Mouse (Mus musculus) limb, embryonic 14.5 days (tissue): ENCODE measurements at regions not wholly inside any gene's neighbourhood (a gene's known extent, or its start where the extent isn't known, plus 50 kb on each side); places are given as distances from the start of the nearest gene placed in this dataset.

Experiments
- ATAC-seq: fragments of 200-750 bp; cut with Nextera tagmentation; 2 replicates; pipeline ENCODE4 v1.8.0; 2017; ENCODE audit warnings: low read depth, moderate number of reproducible peaks, moderate TSS enrichment; ENCODE audit not compliant: low FRiP score
- DNase-seq: peaks from one replicate; pipeline ENCODE4 v3.0.0-alpha.2; 2015; ENCODE audit warnings: low spot score
- H3K27ac ChIP-seq: fragments of 300-500 bp; sonication (generic); replicated peaks from 2 replicates; pipeline ENCODE4 v1.5.1; 2014; ENCODE audit warnings: low read depth, mild to moderate bottlenecking, low read length, moderate library complexity, mixed read lengths
- H3K27me3 ChIP-seq: fragments of 300-500 bp; sonication (generic); 2 replicates; pipeline ENCODE4 v1.6.1; 2014; ENCODE audit warnings: low read length, mixed read lengths; ENCODE audit not compliant: control insufficient read depth, insufficient read depth
- H3K36me3 ChIP-seq: fragments of 300-500 bp; sonication (generic); 2 replicates; pipeline ENCODE4 v1.6.1; 2014; ENCODE audit warnings: mild to moderate bottlenecking, low read length, moderate library complexity, mixed read lengths; ENCODE audit not compliant: control insufficient read depth, insufficient read depth
- H3K4me1 ChIP-seq: fragments of 300-500 bp; sonication (generic); 2 replicates; pipeline ENCODE4 v1.6.1; 2014; ENCODE audit warnings: antibody characterized with exemption, low read length, mixed read lengths; ENCODE audit not compliant: control insufficient read depth, insufficient read depth
- H3K4me2 ChIP-seq: fragments of 300-500 bp; sonication (generic); replicated peaks from 2 replicates; pipeline ENCODE4 v1.6.1; 2014; ENCODE audit warnings: low read depth, mild to moderate bottlenecking, low read length, moderate library complexity; ENCODE audit not compliant: severe bottlenecking
- H3K4me3 ChIP-seq: fragments of 300-500 bp; sonication (generic); replicated peaks from 2 replicates; pipeline ENCODE4 v1.5.1; 2014; ENCODE audit warnings: low read length
- H3K9ac ChIP-seq: fragments of 300-500 bp; sonication (generic); 2 replicates; pipeline ENCODE4 v1.6.1; 2014; ENCODE audit warnings: mild to moderate bottlenecking, low read depth, low read length, moderate library complexity; ENCODE audit not compliant: severe bottlenecking
- H3K9me3 ChIP-seq: fragments of 300-500 bp; sonication (generic); 2 replicates; pipeline ENCODE4 v1.6.1; 2016; ENCODE audit warnings: low read length; ENCODE audit not compliant: control insufficient read depth
- POLR2A ChIP-seq: fragments of 200-500 bp; IDR thresholded peaks from 2 replicates; pipeline ENCODE4 v1.8.0; 2012; ENCODE audit warnings: inconsistent platforms, mild to moderate bottlenecking, moderate library complexity, borderline replicate concordance; ENCODE audit not compliant: insufficient read depth, insufficient read length; ENCODE audit errors: extremely low read depth
- WGBS: fragments of 180-500 bp; shearing (Covaris S2); extraction: QIAGEN DNeasy Blood & Tissue Kit; methylation state at CpG from one replicate; pipeline ENCODE4 v1.1.7; 2014; 5-methylcytosine and 5-hydroxymethylcytosine counted together

GRCm38 (mm10) chr13:44453131-44453530, 276.1 kb upstream of the Jarid2 start:
- no peak for ATAC-seq
- Histone ChIP-seq H3K4me2 (no peak overlapping the region), H3K9ac (no peak overlapping the region), H3K4me3 (no peak overlapping the region), H3K27ac (no peak overlapping the region), H3K27me3 (no peaks in the 10 kb centered on the region), H3K36me3 (no peaks in the 10 kb centered on the region), H3K4me1 (no peaks in the 10 kb centered on the region; the same call in 1 of the 2 replicates), H3K9me3 (no peaks in the 10 kb centered on the region)
- DNase-seq, result no peak
- WGBS, result 56% methylated on average over 7 of the region's 7 CpGs
- TF ChIP-seq POLR2A, result no peak

GRCm38 (mm10) chr13:44454136-44454535, 275.1 kb upstream of the Jarid2 start:
- no peaks in the 10 kb centered on the region for H3K36me3 ChIP-seq
- no peak for DNase-seq
- 37% methylated on average over 9 of the region's 9 CpGs for WGBS
- H3K27ac ChIP-seq, result no peak overlapping the region
- no peak for TF ChIP-seq POLR2A
- no peak overlapping the region for H3K4me3 ChIP-seq
- H3K27me3 ChIP-seq, result no peaks in the 10 kb centered on the region
- no peaks in the 10 kb centered on the region for H3K9me3 ChIP-seq
- H3K4me2 ChIP-seq, result no peak overlapping the region
- no peak overlapping the region for H3K9ac ChIP-seq
- no peak for ATAC-seq
- no peaks in the 10 kb centered on the region; the same call in 1 of the 2 replicates for H3K4me1 ChIP-seq

GRCm38 (mm10) chr13:44455193-44455592, 274.1 kb upstream of the Jarid2 start:
- 75% methylated on average over 5 of the region's 5 CpGs for WGBS
- DNase-seq (no peak), ATAC-seq (no peak)
- Histone ChIP-seq H3K9ac (no peak overlapping the region), H3K27ac (no peak overlapping the region), H3K9me3 (no peaks in the 10 kb centered on the region), H3K4me2 (no peak overlapping the region), H3K27me3 (no peaks in the 10 kb centered on the region), H3K4me3 (no peak overlapping the region), H3K36me3 (no peaks in the 10 kb centered on the region), H3K4me1 (no peaks in the 10 kb centered on the region; the same call in 1 of the 2 replicates)
- TF ChIP-seq POLR2A, result no peak

- Histone ChIP-seq H3K9ac (no peak overlapping the region), H3K36me3 (no peaks in the 10 kb centered on the region), H3K27ac (no peak overlapping the region), H3K4me2 (no peak overlapping the region), H3K4me1 (no peaks in the 10 kb centered on the region; the same call in 1 of the 2 replicates), H3K9me3 (no peaks in the 10 kb centered on the region), H3K4me3 (no peak overlapping the region), H3K27me3 (no peaks in the 10 kb centered on the region)
- TF ChIP-seq POLR2A, result no peak
- ATAC-seq, result no peak
- WGBS, result 50% methylated on average over 3 of the region's 3 CpGs
- DNase-seq, result no peak
Measured at GRCm38 (mm10) chr13:44458744-44459143, 270.5 kb upstream of the Jarid2 start.

GRCm38 (mm10) chr13:44459148-44459547, 270.1 kb upstream of the Jarid2 start:
- no peaks in the 10 kb centered on the region; the same call in 1 of the 2 replicates for H3K4me1 ChIP-seq
- H3K9ac ChIP-seq, result no peak overlapping the region
- H3K4me2 ChIP-seq, result no peak overlapping the region
- no peak for TF ChIP-seq POLR2A
- no peak overlapping the region for H3K27ac ChIP-seq
- 50% methylated on average over 4 of the region's 4 CpGs for WGBS
- H3K9me3 ChIP-seq, result no peaks in the 10 kb centered on the region
- H3K36me3 ChIP-seq, result no peaks in the 10 kb centered on the region
- no peak for DNase-seq
- no peak for ATAC-seq
- no peaks in the 10 kb centered on the region for H3K27me3 ChIP-seq
- no peak overlapping the region for H3K4me3 ChIP-seq

GRCm38 (mm10) chr13:44463675-44464074, 265.6 kb upstream of the Jarid2 start:
- no peak for ATAC-seq
- H3K36me3 ChIP-seq, result no peaks in the 10 kb centered on the region
- H3K27ac ChIP-seq, result no peak overlapping the region
- no peak overlapping the region for H3K4me2 ChIP-seq
- H3K27me3 ChIP-seq, result no peaks in the 10 kb centered on the region
- 92% methylated on average over 4 of the region's 4 CpGs for WGBS
- no peak for DNase-seq
- H3K4me1 ChIP-seq, result no peaks in the 10 kb centered on the region
- no peaks in the 10 kb centered on the region for H3K9me3 ChIP-seq
- H3K4me3 ChIP-seq, result no peak overlapping the region
- TF ChIP-seq POLR2A, result no peak
- H3K9ac ChIP-seq, result no peak overlapping the region
